Mouse (Mus musculus) hindlimb bud, embryonic 11.5 days (tissue): ENCODE data around the gene Tceal3.
A peak's percentile ranks its signal among the peaks of the same experiment; 100 is the strongest.
"Not testable (repeated sequence)": the region's sequence is repeated elsewhere in the genome, so short reads cannot be mapped to it uniquely, and the experiment has no call there.

Experiments
- DNase-seq: peaks from one replicate; pipeline ENCODE4 v3.0.0-alpha.2; 2012; ENCODE audit warnings: low read depth, low spot score; ENCODE audit errors: extremely low spot score

The Tceal3 gene

GRCm38 (mm10) chrX:136590199-136590896 is at the start of gene Tceal3:
Tceal3 (plus strand) TSS chrX:136590842.
- no peak for DNase-seq

- DNase-seq, result not testable (repeated sequence)
Measured at GRCm38 (mm10) chrX:136543956-136544355, 46.7 kb upstream of the Tceal3 start, which contains the start of gene Kir3dl2. Kir3dl2 (minus strand) TSS chrX:136544056.

- DNase-seq, result not testable (repeated sequence)
Measured at GRCm38 (mm10) chrX:136569094-136569493, 21.5 kb upstream of the Tceal3 start.

GRCm38 (mm10) chrX:136584617-136585016 is 6.0 kb upstream of the Tceal3 start:
- DNase-seq, result no peak

- DNase-seq, result no peak
Measured at GRCm38 (mm10) chrX:136590897-136591257, 235 bp downstream of the Tceal3 start.

- DNase-seq, result no peak
Measured at GRCm38 (mm10) chrX:136599416-136599815, 8.8 kb downstream of the Tceal3 start.

GRCm38 (mm10) chrX:136606951-136607350 is 16.3 kb downstream of the Tceal3 start:
- no peak for DNase-seq

- DNase-seq, result no peak
Measured at GRCm38 (mm10) chrX:136607395-136607794, 16.8 kb downstream of the Tceal3 start.

GRCm38 (mm10) chrX:136611346-136611745 is 20.7 kb downstream of the Tceal3 start:
- no peak for DNase-seq

- DNase-seq, result not testable (repeated sequence)
Measured at GRCm38 (mm10) chrX:136615889-136616288, 25.2 kb downstream of the Tceal3 start.

- DNase-seq, result peak; percentile 0
Measured at GRCm38 (mm10) chrX:136624905-136625569, 34.4 kb downstream of the Tceal3 start.

GRCm38 (mm10) chrX:136625959-136626358 is 35.3 kb downstream of the Tceal3 start:
- DNase-seq, result no peak

GRCm38 (mm10) chrX:136635116-136635515 is 44.5 kb downstream of the Tceal3 start:
- DNase-seq, result no peak

GRCm38 (mm10) chrX:136639754-136640153 is 49.1 kb downstream of the Tceal3 start:
- no peak for DNase-seq

- DNase-seq, result not testable (repeated sequence)
Measured at GRCm38 (mm10) chrX:136645857-136646256, 55.2 kb downstream of the Tceal3 start.

- DNase-seq, result no peak
Measured at GRCm38 (mm10) chrX:136666281-136666706, 75.7 kb downstream of the Tceal3 start.

GRCm38 (mm10) chrX:136666762-136667464 is 76.3 kb downstream of the Tceal3 start:
- not testable (repeated sequence) for DNase-seq

- no peak for DNase-seq
Measured at GRCm38 (mm10) chrX:136668794-136669193, 78.2 kb downstream of the Tceal3 start.

GRCm38 (mm10) chrX:136680989-136681388 is 90.3 kb downstream of the Tceal3 start:
- DNase-seq, result no peak

- not testable (repeated sequence) for DNase-seq
Measured at GRCm38 (mm10) chrX:136691606-136692293, 101.1 kb downstream of the Tceal3 start.

- no peak for DNase-seq
Measured at GRCm38 (mm10) chrX:136692294-136692675, 101.6 kb downstream of the Tceal3 start.
